Mouse (Mus musculus): ENCODE data around the gene Bmp8a.
A peak's percentile ranks its signal among the peaks of the same experiment; 100 is the strongest.
"Not testable (repeated sequence)": the region's sequence is repeated elsewhere in the genome, so short reads cannot be mapped to it uniquely, and the experiment has no call there.

Bmp8a gene

GRCm38 (mm10) chr4:123342642-123343470 is at the start of gene Bmp8a:
Bmp8a (minus strand) TSS chr4:123343252.
- DNase-seq = peak; percentile 30

GRCm38 (mm10) chr4:123392187-123392586 is 49.1 kb upstream of the Bmp8a start:
- DNase-seq = no peak

DNA sequence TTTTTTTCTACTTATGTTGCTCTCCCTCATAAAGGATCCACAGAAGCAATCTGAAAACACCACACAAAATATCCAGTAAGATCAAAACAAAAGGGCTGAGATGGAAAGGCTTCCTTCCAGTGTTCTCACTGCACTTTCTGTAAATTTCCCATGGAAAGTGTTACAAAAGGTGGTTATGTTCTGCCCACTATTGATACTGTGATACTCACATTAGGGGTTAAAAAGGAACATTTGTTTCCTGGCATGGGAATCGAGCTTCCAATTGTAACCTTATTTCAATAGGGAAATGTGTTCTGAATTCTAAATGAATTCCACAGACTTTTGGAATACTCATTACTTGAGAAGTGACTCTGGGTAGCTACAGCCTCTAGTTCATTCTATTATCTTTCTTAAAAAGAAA is 42.0 kb upstream of the Bmp8a start:
- no peak for DNase-seq

DNA sequence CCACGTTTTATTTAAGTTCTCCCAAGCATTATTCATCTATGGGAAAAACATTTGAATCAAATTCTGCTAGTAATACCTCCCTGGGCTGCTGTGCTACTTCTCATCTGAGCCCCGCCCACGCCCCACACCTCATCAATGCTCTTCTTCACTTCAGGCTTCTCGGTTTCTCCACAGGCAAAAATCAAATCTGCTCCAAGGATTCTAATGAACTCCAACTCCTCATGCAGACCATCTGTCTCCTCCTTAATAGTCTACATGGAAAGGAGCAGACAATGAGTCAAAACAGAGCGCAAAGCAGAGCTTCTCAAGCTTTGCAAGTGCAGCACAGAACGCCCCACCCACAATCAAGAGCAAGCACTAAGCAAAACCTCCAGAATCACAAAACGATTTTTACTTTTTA is 40.1 kb upstream of the Bmp8a start:
- peak; percentile 73 for DNase-seq

- DNase-seq = no peak
Measured at GRCm38 (mm10) chr4:123382051-123382450, 39.0 kb upstream of the Bmp8a start.

- no peak for DNase-seq
Measured at GRCm38 (mm10) chr4:123381598-123381997, 38.5 kb upstream of the Bmp8a start.

DNA sequence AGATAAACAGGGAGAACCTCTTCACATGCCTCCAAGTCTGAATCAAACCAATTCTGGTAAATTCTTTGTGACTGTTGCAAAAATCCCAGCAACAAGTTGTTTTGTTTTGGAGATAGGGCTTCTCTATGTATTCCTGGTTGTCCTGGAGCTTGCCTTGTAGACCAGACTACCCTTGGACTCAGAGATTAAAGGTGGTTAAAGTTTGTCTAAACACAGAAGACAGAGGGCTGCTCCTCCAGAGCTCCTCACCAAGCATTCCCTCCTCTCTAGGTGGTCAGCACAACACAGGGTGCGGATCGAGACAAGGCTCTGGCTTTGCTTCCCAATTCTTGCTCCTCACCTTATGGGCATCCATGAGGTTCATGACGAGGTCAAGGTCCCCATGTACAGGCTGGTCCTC is 33.0 kb upstream of the Bmp8a start:
- no peak for DNase-seq

DNA sequence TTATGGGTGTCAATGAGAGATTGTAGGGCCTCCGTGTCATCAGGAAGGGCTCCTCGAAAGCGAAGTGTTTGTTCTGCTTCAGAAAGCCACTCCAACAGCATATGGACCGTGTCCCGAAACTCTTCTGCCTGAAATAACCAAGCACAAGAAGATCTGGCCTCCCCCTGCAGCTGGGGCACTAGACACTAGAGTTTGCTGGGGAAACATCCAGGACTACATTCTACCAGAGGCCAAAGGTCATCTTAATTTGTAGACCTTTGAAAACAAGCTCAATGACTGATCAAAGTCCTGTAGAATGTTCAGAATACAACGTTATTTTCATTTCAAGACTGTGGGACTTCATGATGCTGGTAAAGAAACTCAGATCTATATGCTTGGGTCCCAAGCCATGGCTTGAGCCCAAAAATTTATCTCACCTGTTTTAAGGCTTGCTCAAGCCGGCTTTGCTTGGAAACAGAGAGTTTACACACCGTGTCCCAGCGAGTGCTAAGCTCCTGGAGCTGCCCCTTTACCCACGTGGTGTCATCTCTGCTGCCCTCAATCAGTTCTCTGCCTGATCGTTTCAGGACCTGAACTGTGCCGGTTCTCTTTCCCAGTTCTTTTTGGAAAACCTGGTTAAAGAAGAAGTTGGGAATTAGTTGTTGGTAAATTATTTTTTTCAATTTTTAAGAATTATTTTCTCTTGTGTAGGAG is 31.4 kb upstream of the Bmp8a start:
- no peak for DNase-seq

- DNase-seq = no peak
Measured at GRCm38 (mm10) chr4:123363555-123363954, 20.5 kb upstream of the Bmp8a start.

DNA sequence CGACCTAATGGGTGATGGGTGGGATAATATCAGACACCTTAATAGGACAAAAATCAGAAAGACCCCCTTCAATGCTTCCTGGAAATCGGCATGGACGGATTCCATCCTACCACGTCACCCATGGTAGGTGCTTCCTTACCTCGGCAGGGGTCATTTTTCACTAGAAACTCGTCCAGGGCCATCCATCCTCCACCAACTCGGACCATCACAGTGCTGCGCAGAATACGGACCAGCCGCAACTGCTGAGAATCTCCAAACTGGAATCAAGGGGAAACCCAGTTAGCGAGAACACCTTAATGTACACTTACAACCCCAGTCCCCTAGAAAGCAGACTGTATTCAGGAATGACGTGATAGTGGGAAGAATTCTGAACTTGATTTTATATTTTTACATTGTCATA is 17.7 kb upstream of the Bmp8a start:
- no peak for DNase-seq

GRCm38 (mm10) chr4:123358613-123359012 is 15.6 kb upstream of the Bmp8a start:
- no peak for DNase-seq

DNA sequence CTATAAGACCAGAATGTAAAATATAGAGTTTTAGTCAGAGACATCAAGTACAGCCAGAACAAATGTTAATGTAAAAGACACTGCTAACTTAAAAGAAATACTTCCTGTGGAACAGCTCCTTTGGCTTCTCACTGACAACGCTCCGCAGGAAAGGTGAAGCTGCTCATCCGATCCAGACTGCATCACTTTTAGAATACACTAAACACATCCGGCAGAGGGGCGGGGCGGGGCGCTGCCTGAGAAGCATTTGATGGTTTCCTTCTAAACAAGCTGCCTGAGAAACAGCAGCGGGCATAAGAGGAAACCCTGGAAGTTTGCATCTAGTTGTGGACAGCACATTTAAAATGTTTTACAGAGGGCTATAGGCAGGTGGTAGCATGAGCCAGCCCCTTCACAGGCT is 12.9 kb upstream of the Bmp8a start:
- no peak for DNase-seq

- no peak for DNase-seq
Measured at GRCm38 (mm10) chr4:123353271-123353877, 10.3 kb upstream of the Bmp8a start.

- DNase-seq = no peak
Measured at GRCm38 (mm10) chr4:123343471-123343789, 378 bp upstream of the Bmp8a start.

DNA sequence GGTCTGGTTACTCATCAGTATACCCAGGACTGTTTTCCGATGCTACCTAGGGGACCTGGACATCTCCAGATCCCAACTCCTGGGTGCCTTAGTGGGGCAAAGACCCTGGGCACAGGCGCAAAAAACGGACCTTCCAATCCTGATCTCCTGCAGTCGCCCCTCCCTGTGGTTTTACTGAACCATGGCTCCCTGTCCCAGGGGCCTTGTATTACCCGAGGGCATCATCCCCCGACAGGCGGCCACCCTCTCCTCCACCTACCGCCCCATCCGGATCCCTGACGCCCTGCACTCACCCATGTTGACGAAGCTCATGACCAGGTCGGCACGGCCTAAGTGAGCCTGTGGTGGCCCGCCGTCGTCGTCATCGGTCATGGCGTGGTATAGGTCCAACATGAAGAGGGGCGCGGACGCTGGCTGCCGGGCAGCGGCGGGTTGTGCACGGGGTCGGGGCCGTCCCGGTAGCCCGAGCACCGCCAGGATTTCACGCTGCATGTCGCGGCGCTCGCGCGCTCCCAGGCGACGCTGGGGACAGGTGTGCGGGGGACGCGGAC is 886 bp downstream of the Bmp8a start:
- no peak for DNase-seq

- no peak for DNase-seq
Measured at GRCm38 (mm10) chr4:123340232-123340631, 2.8 kb downstream of the Bmp8a start.

DNA sequence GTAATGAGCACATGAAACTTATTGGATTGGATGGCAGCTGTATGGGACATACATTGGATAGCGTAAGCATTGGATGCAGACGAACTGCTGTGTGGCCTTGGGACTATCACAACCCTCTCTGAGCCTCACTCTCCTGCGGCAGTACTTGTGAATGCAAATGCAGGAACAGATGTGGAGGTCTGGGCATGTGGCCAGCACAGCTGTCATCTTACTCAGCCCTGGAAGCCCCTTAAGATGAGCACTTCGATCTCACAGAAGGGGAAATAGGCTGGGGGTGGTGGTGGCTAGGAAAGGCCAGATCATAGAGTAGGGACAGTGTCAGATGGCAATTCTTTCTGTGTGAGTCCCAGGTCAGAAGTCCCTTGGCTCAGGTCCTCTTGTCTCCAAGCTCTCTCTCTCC is 5.4 kb downstream of the Bmp8a start:
- no peak for DNase-seq

DNA sequence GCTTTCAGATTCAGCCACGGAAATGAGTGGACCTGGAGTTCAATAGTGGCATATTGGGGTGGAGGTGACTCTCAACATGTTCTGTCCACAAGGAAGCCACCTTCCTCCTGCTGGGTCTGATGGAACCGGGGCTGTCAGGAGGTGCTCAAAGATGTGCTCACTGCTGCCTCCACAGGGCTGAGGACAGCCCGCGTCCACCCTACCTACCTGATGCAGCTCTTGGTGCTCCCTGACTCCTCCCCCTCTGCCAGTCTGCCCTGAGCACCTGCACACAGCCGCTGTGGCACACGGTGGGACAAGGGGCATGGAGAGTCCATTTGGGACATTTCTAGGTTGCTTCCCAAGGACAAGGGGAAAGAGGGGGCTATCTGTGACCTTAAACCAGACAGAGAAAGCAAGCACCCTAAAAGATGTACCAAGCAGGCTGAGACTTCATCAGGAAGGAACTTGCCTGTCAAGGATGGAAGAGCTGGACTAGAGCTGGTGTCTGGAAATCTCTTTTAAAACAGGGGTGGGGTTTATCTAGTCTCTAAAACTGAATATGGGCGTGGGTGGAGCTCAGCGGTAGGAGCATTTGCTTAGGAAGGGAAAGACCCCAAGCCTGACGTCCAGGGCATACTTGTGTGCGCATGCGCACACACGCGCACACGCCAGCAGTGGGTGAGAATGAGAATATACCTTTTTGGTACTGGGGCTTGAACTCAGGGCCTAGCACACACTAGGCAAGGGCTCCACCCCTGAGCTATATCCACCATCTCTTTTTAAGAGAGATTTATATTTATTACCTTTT is 7.1 kb downstream of the Bmp8a start:
- DNase-seq = no peak

- not testable (repeated sequence) for DNase-seq
Measured at GRCm38 (mm10) chr4:123335244-123335643, 7.8 kb downstream of the Bmp8a start.

DNA sequence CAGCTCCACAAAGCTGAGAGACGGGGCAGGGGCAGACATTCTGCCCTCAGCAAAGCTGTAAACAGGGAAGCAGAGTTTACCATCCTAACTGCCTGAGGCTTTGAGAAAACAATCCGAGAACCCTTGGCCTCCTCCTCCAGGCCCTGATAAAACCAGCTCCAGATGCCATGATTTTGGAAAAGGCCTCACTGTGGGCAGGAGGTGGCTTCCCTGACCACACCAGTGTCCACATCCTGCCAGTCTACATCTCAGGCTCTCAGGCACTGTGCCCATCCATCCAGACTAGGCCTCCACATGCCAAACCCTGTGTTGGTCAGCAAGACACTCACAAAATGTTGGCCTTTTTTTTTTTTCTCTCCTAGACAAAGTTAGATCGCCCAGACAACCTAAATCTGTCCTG is 8.9 kb downstream of the Bmp8a start:
- no peak for DNase-seq

DNA sequence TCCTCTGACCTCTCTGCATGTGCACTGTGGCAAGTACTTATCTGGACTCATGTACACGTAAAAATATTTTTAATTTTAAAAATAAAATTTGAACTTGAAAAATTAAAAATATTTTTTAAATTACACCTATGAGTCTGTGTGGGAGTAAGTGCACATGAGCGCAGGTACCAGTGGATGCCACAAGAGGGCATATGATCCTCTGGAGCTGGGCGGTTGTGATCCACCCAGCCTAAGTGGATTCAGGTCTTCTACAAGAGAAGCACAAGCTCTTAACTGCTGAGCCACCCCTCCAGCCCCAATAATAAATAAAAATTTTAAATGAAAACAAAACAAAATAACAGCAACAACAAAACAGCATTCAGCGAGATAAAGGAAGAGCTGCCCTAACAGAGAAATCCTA is 9.9 kb downstream of the Bmp8a start:
- DNase-seq = no peak

DNA sequence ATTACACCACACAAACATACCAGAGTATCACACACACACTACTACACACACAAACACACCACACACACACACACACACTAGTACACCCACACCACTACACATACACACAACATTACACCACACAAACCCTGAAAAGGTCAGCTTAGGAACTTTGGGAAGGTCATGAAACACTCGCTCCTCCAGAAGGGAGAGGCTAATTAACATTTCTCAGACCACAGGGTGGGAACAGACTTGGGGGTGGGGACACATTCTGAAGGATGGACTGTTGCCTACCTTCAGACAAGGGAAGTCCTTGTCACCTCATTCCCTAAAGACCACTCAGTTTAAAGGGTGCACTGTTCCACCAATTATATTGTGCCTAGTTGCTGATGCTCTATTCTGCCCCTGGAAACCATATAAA is 11.1 kb downstream of the Bmp8a start:
- not testable (repeated sequence) for DNase-seq

GRCm38 (mm10) chr4:123331326-123331725 is 11.7 kb downstream of the Bmp8a start:
- no peak for DNase-seq

All from right cerebral cortex, postnatal 25 days (tissue).